9 mouse cellular contexts compared by ENCODE assay signal in genomic region chr9:120577706-120578405, GRCm38 (mm10). TPM values are rescaled to one million over a fixed set of nuclear protein-coding genes. Genes with fewer than 3 reads are reported as not detected.
A peak's percentile ranks its signal among the peaks of the same experiment; 100 is the strongest.
DNase-seq lines count a peak whose midpoint lies in the region; ATAC-seq and TF ChIP-seq lines count a peak whose summit lies in the region.
"Had no signal": no experiment of that assay in that cellular context is flagged by ENCODE, and none has a peak within 500 bp of the region (broad histone marks: within the 10 kb centered on the region; RNA-seq: fewer than 3 reads in every experiment).

No protein-coding gene starts in this region.

- intact Hi-C loops in left cerebral cortex, postnatal 36 days (cut with DNase I), result loop anchor here (10.0 kb wide), 1 partner anchor 143 kb away; no protein-coding TSS in a partner anchor

- H3K27ac ChIP-seq in heart, embryonic 11.5 days (ENCODE audit: low read depth, low read length), result peak overlapping the region; percentile 59; the same call in 1 of the 2 replicates
- peak overlapping the region; percentile 61 for H3K27ac ChIP-seq in CH12.LX (ENCODE audit: insufficient read depth, low read depth)
- H3K27ac ChIP-seq in forebrain, embryonic 16.5 days (ENCODE audit: low read length), result no peak overlapping the region
- H3K27ac ChIP-seq in lung, postnatal 0 days (ENCODE audit: low read length), result peak overlapping the region; percentile 75

- peak overlapping the region; percentile 78 for H3K4me3 ChIP-seq in heart, embryonic 11.5 days (ENCODE audit: low read depth, low read length)
- H3K4me3 ChIP-seq in CH12.LX (replicated peaks in 1 of 3; ENCODE audit: low read depth in 2 of 3, low read length in 2 of 3, poor library complexity in 1 of 3), result peak overlapping the region; percentile 74 to 89 (median 88)
- peak overlapping the region; percentile 68 for H3K4me3 ChIP-seq in forebrain, embryonic 16.5 days (replicated peaks; ENCODE audit: low read length)
- H3K4me3 ChIP-seq in lung, postnatal 0 days (ENCODE audit: low read depth, low read length), result peak overlapping the region; percentile 70

- 52% methylated on average over 12 of the region's 12 CpGs for WGBS in heart, embryonic 11.5 days (ENCODE audit: insufficient replicate concordance)
- WGBS in forebrain, embryonic 16.5 days, result 54% methylated on average over 12 of the region's 12 CpGs
- 39% methylated on average over 12 of the region's 12 CpGs for WGBS in lung, postnatal 0 days

- H3K36me3 ChIP-seq in heart, embryonic 11.5 days (ENCODE audit: control insufficient read depth, insufficient read depth, low read length), result peaks cover 21% of the 10 kb centered on the region
- H3K36me3 ChIP-seq in CH12.LX (replicated peaks in 1 of 2; ENCODE audit: control insufficient read depth in 1 of 2, insufficient read depth in 1 of 2, low read length in 1 of 2), result peaks cover 31 to 32% of the 10 kb centered on the region in 2 experiments
- peaks cover 26% of the 10 kb centered on the region for H3K36me3 ChIP-seq in forebrain, embryonic 16.5 days (ENCODE audit: control insufficient read depth, insufficient read depth)
- H3K36me3 ChIP-seq in lung, postnatal 0 days (ENCODE audit: insufficient read depth, low read length), result peaks cover 18% of the 10 kb centered on the region; the same call in 1 of the 2 replicates

- peaks cover 6% of the 10 kb centered on the region; the same call in 1 of the 2 replicates for H3K4me1 ChIP-seq in heart, embryonic 11.5 days (ENCODE audit: control insufficient read depth, insufficient read depth, low read length)
- peaks cover 19 to 62% of the 10 kb centered on the region in 2 experiments for H3K4me1 ChIP-seq in CH12.LX (ENCODE audit: control insufficient read depth in 1 of 2, insufficient read depth in 2 of 2)
- peaks cover 23% of the 10 kb centered on the region for H3K4me1 ChIP-seq in forebrain, embryonic 16.5 days (replicated peaks; ENCODE audit: control insufficient read depth, insufficient read depth, low read length)
- H3K4me1 ChIP-seq in lung, postnatal 0 days (ENCODE audit: insufficient read depth, low read depth, low read length), result no peaks in the 10 kb centered on the region; the same call in 1 of the 2 replicates

- in situ Hi-C loops in CH12.LX (cut with MboI; ENCODE audit: low pct_ligation_motif_present, low pct_unique_long_range_greater_than_20kb, low sequenced_read_pairs), result no loop called here

- dilution Hi-C loops in CH12.LX (cut with MboI; ENCODE audit: extremely low pct_ligation_motif_present, extremely low pct_unique_long_range_greater_than_20kb, low sequenced_read_pairs), result no loop called here

- H3K9ac ChIP-seq in heart, embryonic 11.5 days (ENCODE audit: low read depth, low read length), result peak overlapping the region; percentile 93
- H3K9ac ChIP-seq in CH12.LX (ENCODE audit: insufficient read depth, low read depth), result peak overlapping the region; percentile 89
- H3K9ac ChIP-seq in forebrain, embryonic 16.5 days (replicated peaks; ENCODE audit: low read depth, low read length), result peak overlapping the region; percentile 76
- H3K9ac ChIP-seq in lung, postnatal 0 days (replicated peaks; ENCODE audit: low read depth), result peak overlapping the region; percentile 76

- H3K27me3 ChIP-seq in heart, embryonic 11.5 days (ENCODE audit: control insufficient read depth, insufficient read depth, low read length), result no peaks in the 10 kb centered on the region
- H3K27me3 ChIP-seq in CH12.LX (replicated peaks), result no peaks in the 10 kb centered on the region
- H3K27me3 ChIP-seq in forebrain, embryonic 16.5 days (replicated peaks; ENCODE audit: control insufficient read depth, insufficient read depth, low read length), result no peaks in the 10 kb centered on the region
- H3K27me3 ChIP-seq in lung, postnatal 0 days (replicated peaks; ENCODE audit: insufficient read depth, low read length), result no peaks in the 10 kb centered on the region

- no peak for TF ChIP-seq EP300 in CH12.LX (IDR thresholded peaks at IDR 0.05; ENCODE audit: low read length)
- TF ChIP-seq EP300 in lung, postnatal 0 days (IDR thresholded peaks at IDR 0.05), result no peak

- peak overlapping the region; percentile 93 for H3K4me2 ChIP-seq in heart, embryonic 11.5 days
- peak overlapping the region; percentile 81 for H3K4me2 ChIP-seq in CH12.LX (ENCODE audit: insufficient read depth, low read depth, poor library complexity, severe bottlenecking)
- peak overlapping the region; percentile 90 for H3K4me2 ChIP-seq in forebrain, embryonic 16.5 days (ENCODE audit: low read length)
- H3K4me2 ChIP-seq in lung, postnatal 0 days (replicated peaks; ENCODE audit: low read depth, low read length), result peak overlapping the region; percentile 94

- no peaks in the 10 kb centered on the region for H3K9me3 ChIP-seq in heart, embryonic 11.5 days (replicated peaks; ENCODE audit: control insufficient read depth, low read length)
- no peaks in the 10 kb centered on the region for H3K9me3 ChIP-seq in CH12.LX (replicated peaks; ENCODE audit: low read length)
- no peaks in the 10 kb centered on the region for H3K9me3 ChIP-seq in forebrain, embryonic 16.5 days (ENCODE audit: control insufficient read depth, low read length)
- H3K9me3 ChIP-seq in lung, postnatal 0 days (ENCODE audit: low read length), result no peaks in the 10 kb centered on the region

- TF ChIP-seq CTCF in CH12.LX (conservative IDR thresholded peaks at IDR 0.05 in 1 of 2, IDR thresholded peaks at IDR 0.05 in 1 of 2; ENCODE audit: low read depth in 2 of 2, low read length in 2 of 2), result no peak
- TF ChIP-seq CTCF in lung, postnatal 0 days (IDR thresholded peaks at IDR 0.05), result no peak

- peaks cover 9% of the 10 kb centered on the region for H3K79me2 ChIP-seq in CH12.LX (replicated peaks; ENCODE audit: control insufficient read depth, extremely low read depth, insufficient read depth, poor library complexity, severe bottlenecking)

- no peak for DNase-seq in heart, adult 9 months (ENCODE audit: low spot score in 2 of 2)
- DNase-seq in CH12.LX (ENCODE audit: extremely low read depth), result no peak
- no peak for DNase-seq in lung, postnatal 0 days (ENCODE audit: low spot score)
- DNase-seq in retina, postnatal 1 day, result no peak
- no peak for DNase-seq in embryo, embryonic 11 days
- no peak for DNase-seq in left cerebral cortex, postnatal 36 days (ENCODE audit: low spot score in 2 of 2)

- TF ChIP-seq POLR2A in CH12.LX (IDR thresholded peaks at IDR 0.05; ENCODE audit: low read depth, low read length), result no peak

- no peak for TF ChIP-seq RAD21 in CH12.LX (IDR thresholded peaks at IDR 0.05; ENCODE audit: low read depth, low read length)

- ATAC-seq in heart, embryonic 11.5 days (replicated peaks; ENCODE audit: insufficient number of reproducible peaks, low FRiP score, low TSS enrichment), result no peak
- no peak for ATAC-seq in forebrain, embryonic 16.5 days
- ATAC-seq in lung, postnatal 0 days, result no peak

TF ChIP-seq in CH12.LX, 34 proteins besides CTCF, POLR2A, EP300 and RAD21:
- TF ChIP-seq ZKSCAN1 (IDR thresholded peaks at IDR 0.05; ENCODE audit: borderline replicate concordance, low read depth, low read length), result no peak
- no peak for TF ChIP-seq TCF12 (IDR thresholded peaks at IDR 0.05; ENCODE audit: low read depth, low read length)
- TF ChIP-seq USF1 (IDR thresholded peaks at IDR 0.05; ENCODE audit: low read depth, low read length), result peak; percentile 42
- TF ChIP-seq ETS1 (conservative IDR thresholded peaks at IDR 0.05; ENCODE audit: low read depth, low read length), result no peak
- TF ChIP-seq CHD1 (IDR thresholded peaks at IDR 0.05; ENCODE audit: low read depth, low read length), result no peak
- peak; percentile 36; the same call in 1 of the 2 replicates for TF ChIP-seq USF2 (conservative IDR thresholded peaks at IDR 0.05; ENCODE audit: low read depth, low read length)
- TF ChIP-seq ZNF384 (IDR thresholded peaks at IDR 0.05; ENCODE audit: low read depth, low read length), result no peak
- no peak; the same call in 1 of the 2 replicates for TF ChIP-seq BHLHE40 (IDR thresholded peaks at IDR 0.05; ENCODE audit: low read depth, low read length)
- TF ChIP-seq SMC3 (IDR thresholded peaks at IDR 0.05; ENCODE audit: low read depth, low read length), result no peak

RNA-seq across cellular contexts. Expression of gene Rpl14, which starts 6.6 kb away (rescaled TPM):
- polyA plus RNA-seq in heart, embryonic 11.5 days (2014; fragmentation: Nextera tagmentation; extraction: Ambion mirVana), result 644 and 729 TPM in 2 replicates
- 2,026 and 2,130 TPM in 2 replicates for total RNA-seq in CH12.LX (2012; rRNA removed)
- total RNA-seq in CH12.LX (2014; rRNA removed), result 1,346 and 1,653 TPM in 2 replicates
- polyA plus RNA-seq in CH12.LX (2012; ENCODE audit: insufficient read length, low read depth), result 1,081 and 1,180 TPM in 2 replicates
- polyA plus RNA-seq in forebrain, embryonic 16.5 days (2015; fragmentation: Nextera tagmentation; extraction: Ambion mirVana), result 400 and 407 TPM in 2 replicates
- polyA plus RNA-seq in lung, postnatal 0 days (2015; fragmentation: Nextera tagmentation; extraction: Ambion mirVana), result 456 and 488 TPM in 2 replicates
- 100 to 1,000 TPM; 263 to 301 TPM for total RNA-seq in left cerebral cortex, postnatal 36 days (2021)

RNA-seq across cellular contexts. Expression of gene Entpd3, which starts 38.2 kb away (rescaled TPM):
- polyA plus RNA-seq in heart, embryonic 11.5 days (2014; fragmentation: Nextera tagmentation; extraction: Ambion mirVana), result 0.20 and 0.66 TPM in 2 replicates
- 0.04 TPM in 1 of 2 replicates, not detected in the other for total RNA-seq in CH12.LX (2012; rRNA removed)
- total RNA-seq in CH12.LX (2014; rRNA removed), result not detected in 2 replicates
- polyA plus RNA-seq in CH12.LX (2012; ENCODE audit: insufficient read length, low read depth), result not detected in 2 replicates
- 2.3 and 2.6 TPM in 2 replicates for polyA plus RNA-seq in forebrain, embryonic 16.5 days (2015; fragmentation: Nextera tagmentation; extraction: Ambion mirVana)
- 3.6 and 4.1 TPM in 2 replicates for polyA plus RNA-seq in lung, postnatal 0 days (2015; fragmentation: Nextera tagmentation; extraction: Ambion mirVana)
- total RNA-seq in left cerebral cortex, postnatal 36 days (2021), result 1 to 10 TPM; 5.6 to 8.0 TPM
- total RNA-seq: gastrocnemius, postnatal 36 days had no signal
